Mouse (Mus musculus) erythroblast, embryonic 14.5 days (primary cell): ENCODE results near the gene Man2a2. TPM values are rescaled to one million over a fixed set of nuclear protein-coding genes. Genes with fewer than 3 reads are reported as not detected.

ENCODE experiments used
- H3K27me3 ChIP-seq: 2 replicates; pipeline ENCODE4 v1.6.1; 2012; ENCODE audit warnings: inconsistent platforms; ENCODE audit not compliant: control insufficient read depth
- H3K36me3 ChIP-seq: 2 replicates; pipeline ENCODE4 v1.6.1; 2012; ENCODE audit warnings: mild to moderate bottlenecking, inconsistent platforms; ENCODE audit not compliant: control insufficient read depth
- H3K4me1 ChIP-seq: 2 replicates; pipeline ENCODE4 v1.6.1; 2012; ENCODE audit warnings: inconsistent platforms; ENCODE audit not compliant: control insufficient read depth
- H3K4me3 ChIP-seq: replicated peaks from 2 replicates; pipeline ENCODE3; 2012; ENCODE audit warnings: moderate library complexity, mild to moderate bottlenecking, inconsistent platforms
- H3K9me3 ChIP-seq: 2 replicates; pipeline ENCODE4 v1.6.1; 2012; ENCODE audit warnings: low read length, inconsistent platforms, mixed read lengths; ENCODE audit not compliant: control insufficient read depth
- GATA1 ChIP-seq: IDR thresholded peaks from 2 replicates; pipeline ENCODE4 v1.6.1; 2012; ENCODE audit warnings: low read length, inconsistent platforms, mixed read lengths
- TAL1 ChIP-seq: IDR thresholded peaks from 3 replicates; pipeline ENCODE4 v1.6.1; 2012; ENCODE audit warnings: low read length, inconsistent platforms, mixed read lengths
- polyA plus RNA-seq: library from polyadenylated mRNA; stranded (reverse); fragments of >175 nt; gene quantifications from 2 replicates; pipeline ENCODE4 v1.2.3, GENCODE M21; 2012

Gene Man2a2
- polyA plus RNA-seq, 1 experiment: 0.05 TPM

GRCm38 (mm10) chr7:80375376-80376039 is 4.3 kb upstream of the Man2a2 start:
- Histone ChIP-seq H3K4me1 (peaks cover 12% of the 10 kb centered on the region), H3K27me3 (peaks cover 22% of the 10 kb centered on the region), H3K4me3 (no peak overlapping the region), H3K36me3 (no peaks in the 10 kb centered on the region), H3K9me3 (no peaks in the 10 kb centered on the region)
- no peak for TF ChIP-seq TAL1
- TF ChIP-seq GATA1: no peak

- TF ChIP-seq GATA1 (no peak), TAL1 (no peak)
- Histone ChIP-seq H3K4me1 (peaks cover 14% of the 10 kb centered on the region), H3K36me3 (no peaks in the 10 kb centered on the region), H3K9me3 (no peaks in the 10 kb centered on the region), H3K4me3 (no peak overlapping the region), H3K27me3 (peaks cover 30% of the 10 kb centered on the region)
These were observed 3.6 kb upstream of the Man2a2 start for GRCm38 (mm10) chr7:80374733-80375132.

GRCm38 (mm10) chr7:80374280-80374679 is 3.1 kb upstream of the Man2a2 start:
- Histone ChIP-seq H3K27me3 (peaks cover 35% of the 10 kb centered on the region), H3K9me3 (no peaks in the 10 kb centered on the region), H3K4me1 (peaks cover 14% of the 10 kb centered on the region), H3K4me3 (no peak overlapping the region), H3K36me3 (no peaks in the 10 kb centered on the region)
- TF ChIP-seq TAL1: no peak
- TF ChIP-seq GATA1: no peak

- peaks cover 14% of the 10 kb centered on the region for H3K4me1 ChIP-seq
- H3K36me3 ChIP-seq: no peaks in the 10 kb centered on the region
- no peaks in the 10 kb centered on the region for H3K9me3 ChIP-seq
- H3K27me3 ChIP-seq: peaks cover 39% of the 10 kb centered on the region
- no peak overlapping the region for H3K4me3 ChIP-seq
- TF ChIP-seq GATA1 (no peak), TAL1 (no peak)
These were observed 2.7 kb upstream of the Man2a2 start for GRCm38 (mm10) chr7:80373850-80374249.

GRCm38 (mm10) chr7:80373352-80373751 is 2.2 kb upstream of the Man2a2 start:
- H3K4me3 ChIP-seq: no peak overlapping the region
- H3K27me3 ChIP-seq: peaks cover 43% of the 10 kb centered on the region
- no peaks in the 10 kb centered on the region for H3K9me3 ChIP-seq
- TF ChIP-seq TAL1: no peak
- no peak for TF ChIP-seq GATA1
- no peaks in the 10 kb centered on the region; the same call in 1 of the 2 replicates for H3K36me3 ChIP-seq
- H3K4me1 ChIP-seq: peaks cover 14% of the 10 kb centered on the region

- Histone ChIP-seq H3K27me3 (peaks cover 43% of the 10 kb centered on the region), H3K4me1 (peaks cover 14% of the 10 kb centered on the region), H3K9me3 (no peaks in the 10 kb centered on the region), H3K4me3 (no peak overlapping the region), H3K36me3 (peaks cover 4% of the 10 kb centered on the region; the same call in 1 of the 2 replicates)
- TF ChIP-seq GATA1 (no peak), TAL1 (no peak)
These were observed 1.5 kb upstream of the Man2a2 start for GRCm38 (mm10) chr7:80372667-80373066.

- TF ChIP-seq TAL1: no peak
- TF ChIP-seq GATA1: no peak
- peaks cover 8% of the 10 kb centered on the region; the same call in 1 of the 2 replicates for H3K36me3 ChIP-seq
- no peaks in the 10 kb centered on the region for H3K9me3 ChIP-seq
- H3K4me3 ChIP-seq: no peak overlapping the region
- H3K4me1 ChIP-seq: peaks cover 14% of the 10 kb centered on the region
- H3K27me3 ChIP-seq: peaks cover 43% of the 10 kb centered on the region
These were observed 991 bp upstream of the Man2a2 start for GRCm38 (mm10) chr7:80372166-80372565.

GRCm38 (mm10) chr7:80370649-80371040 is 530 bp downstream of the Man2a2 start:
- H3K9me3 ChIP-seq: no peaks in the 10 kb centered on the region
- H3K27me3 ChIP-seq: peaks cover 43% of the 10 kb centered on the region
- H3K36me3 ChIP-seq: peaks cover 10% of the 10 kb centered on the region; the same call in 1 of the 2 replicates
- peak overlapping the region; percentile 65 for H3K4me3 ChIP-seq
- no peak for TF ChIP-seq TAL1
- no peak for TF ChIP-seq GATA1
- H3K4me1 ChIP-seq: peaks cover 14% of the 10 kb centered on the region

GRCm38 (mm10) chr7:80369967-80370431 is 1.2 kb downstream of the Man2a2 start:
- peaks cover 43% of the 10 kb centered on the region for H3K27me3 ChIP-seq
- H3K9me3 ChIP-seq: no peaks in the 10 kb centered on the region
- H3K4me3 ChIP-seq: no peak overlapping the region
- TF ChIP-seq GATA1 (no peak), TAL1 (no peak)
- H3K4me1 ChIP-seq: peaks cover 14% of the 10 kb centered on the region
- peaks cover 10% of the 10 kb centered on the region; the same call in 1 of the 2 replicates for H3K36me3 ChIP-seq

GRCm38 (mm10) chr7:80369461-80369860 is 1.7 kb downstream of the Man2a2 start:
- Histone ChIP-seq H3K9me3 (no peaks in the 10 kb centered on the region), H3K4me3 (no peak overlapping the region), H3K4me1 (peaks cover 14% of the 10 kb centered on the region), H3K36me3 (peaks cover 10% of the 10 kb centered on the region; the same call in 1 of the 2 replicates), H3K27me3 (peaks cover 43% of the 10 kb centered on the region)
- no peak for TF ChIP-seq GATA1
